Mouse (Mus musculus): ENCODE results near the gene Fndc1. TPM values are rescaled to one million over a fixed set of nuclear protein-coding genes. Genes with fewer than 3 reads are reported as not detected.

Fndc1 gene
- total RNA-seq, 2 experiments from 2014 or later = 8.2 to 10.5 TPM

GRCm38 (mm10) chr17:7821553-7822186, 5.4 kb downstream of the Fndc1 start:
- intact Hi-C loops (cut with DNase I) = loop anchor here (5.0 kb wide), 2 partner anchors 219 to 379 kb away; no protein-coding TSS in a partner anchor
- peak; percentile 62 for DNase-seq

GRCm38 (mm10) chr17:7820176-7820575, 6.9 kb downstream of the Fndc1 start:
- no peak for DNase-seq
- intact Hi-C loops (cut with DNase I) = loop anchor here (5.0 kb wide), 2 partner anchors 218 to 378 kb away; no protein-coding TSS in a partner anchor

- no peak for DNase-seq
- intact Hi-C loops (cut with DNase I) = no loop called here
Observed at GRCm38 (mm10) chr17:7816602-7817001, 10.5 kb downstream of the Fndc1 start.

- intact Hi-C loops (cut with DNase I) = no loop called here
- DNase-seq = no peak
Observed at GRCm38 (mm10) chr17:7814433-7814832, 12.7 kb downstream of the Fndc1 start.

- DNase-seq = no peak
- intact Hi-C loops (cut with DNase I) = no loop called here
Observed at GRCm38 (mm10) chr17:7808043-7808442, 19.1 kb downstream of the Fndc1 start.

GRCm38 (mm10) chr17:7805105-7805504, 22.0 kb downstream of the Fndc1 start:
- DNase-seq = no peak
- intact Hi-C loops (cut with DNase I) = no loop called here

GRCm38 (mm10) chr17:7802483-7802882, 24.6 kb downstream of the Fndc1 start:
- intact Hi-C loops (cut with DNase I) = no loop called here
- DNase-seq = no peak

GRCm38 (mm10) chr17:7799894-7800293, 27.2 kb downstream of the Fndc1 start:
- intact Hi-C loops (cut with DNase I) = no loop called here
- DNase-seq = no peak

GRCm38 (mm10) chr17:7795584-7795983, 31.5 kb downstream of the Fndc1 start:
- no peak for DNase-seq
- intact Hi-C loops (cut with DNase I) = no loop called here

- no peak for DNase-seq
Observed at GRCm38 (mm10) chr17:7795168-7795567, 31.9 kb downstream of the Fndc1 start.

GRCm38 (mm10) chr17:7794093-7794492, 33.0 kb downstream of the Fndc1 start:
- DNase-seq = no peak
- intact Hi-C loops (cut with DNase I) = no loop called here

More at GRCm38 (mm10) chr17:7795168-7795567, 31.9 kb downstream of the Fndc1 start:
- intact Hi-C loops (cut with DNase I) = no loop called here

GRCm38 (mm10) chr17:7790512-7790911, 36.6 kb downstream of the Fndc1 start:
- DNase-seq = peak; percentile 30
- intact Hi-C loops (cut with DNase I) = no loop called here

GRCm38 (mm10) chr17:7774101-7774500, 53.0 kb downstream of the Fndc1 start:
- intact Hi-C loops (cut with DNase I) = no loop called here
- no peak for DNase-seq

- intact Hi-C loops (cut with DNase I) = no loop called here
Observed at GRCm38 (mm10) chr17:7759786-7760185, 67.3 kb downstream of the Fndc1 start.

GRCm38 (mm10) chr17:7755001-7755400, 72.1 kb downstream of the Fndc1 start:
- no peak for DNase-seq
- intact Hi-C loops (cut with DNase I) = no loop called here

More at GRCm38 (mm10) chr17:7759786-7760185, 67.3 kb downstream of the Fndc1 start:
- no peak for DNase-seq

GRCm38 (mm10) chr17:7753383-7753782, 73.7 kb downstream of the Fndc1 start:
- intact Hi-C loops (cut with DNase I) = no loop called here
- DNase-seq = peak; percentile 15

- intact Hi-C loops (cut with DNase I) = no loop called here
- DNase-seq = no peak
Observed at GRCm38 (mm10) chr17:7749051-7749815, 77.9 kb downstream of the Fndc1 start.

GRCm38 (mm10) chr17:7746841-7747240, 80.3 kb downstream of the Fndc1 start:
- DNase-seq = no peak
- intact Hi-C loops (cut with DNase I) = no loop called here

GRCm38 (mm10) chr17:7744976-7745375, 82.1 kb downstream of the Fndc1 start:
- no peak for DNase-seq
- intact Hi-C loops (cut with DNase I) = no loop called here

GRCm38 (mm10) chr17:7740988-7741387, 86.1 kb downstream of the Fndc1 start:
- intact Hi-C loops (cut with DNase I) = no loop called here
- peak; percentile 35 for DNase-seq

GRCm38 (mm10) chr17:7722991-7723390, 104.1 kb downstream of the Fndc1 start:
- no peak for DNase-seq

GRCm38 (mm10) chr17:7718886-7719285, 108.2 kb downstream of the Fndc1 start:
- DNase-seq = no peak
- intact Hi-C loops (cut with DNase I) = no loop called here

More at GRCm38 (mm10) chr17:7722991-7723390, 104.1 kb downstream of the Fndc1 start:
- intact Hi-C loops (cut with DNase I) = no loop called here

All from left cerebral cortex, postnatal 4 days (tissue).